Mouse (Mus musculus) midbrain, embryonic 14.5 days (tissue): ENCODE results near the gene Snx33. TPM values are rescaled to one million over a fixed set of nuclear protein-coding genes. Genes with fewer than 3 reads are reported as not detected.
"Not testable (repeated sequence)": the region's sequence is repeated elsewhere in the genome, so short reads cannot be mapped to it uniquely, and the experiment has no call there.

Experiments used
- ATAC-seq: fragments of 200-750 bp; cut with Nextera tagmentation; 2 replicates; pipeline ENCODE4 v1.8.0; 2017; ENCODE audit warnings: moderate number of reproducible peaks, moderate library complexity; ENCODE audit not compliant: low FRiP score, low TSS enrichment
- DNase-seq: peaks from one replicate; pipeline ENCODE4 v3.0.0-alpha.2; 2015
- H3K27ac ChIP-seq: fragments of 300-500 bp; sonication (generic); replicated peaks from 2 replicates; pipeline ENCODE4 v1.5.1; 2014; ENCODE audit warnings: mild to moderate bottlenecking, low read depth, low read length, moderate library complexity
- H3K27me3 ChIP-seq: fragments of 300-500 bp; sonication (generic); 2 replicates; pipeline ENCODE4 v1.6.1; 2014; ENCODE audit warnings: low read length, control low read depth, mixed read lengths; ENCODE audit not compliant: control insufficient read depth, insufficient read depth
- H3K36me3 ChIP-seq: fragments of 300-500 bp; sonication (generic); 2 replicates; pipeline ENCODE4 v1.6.1; 2014; ENCODE audit warnings: low read length, control low read depth; ENCODE audit not compliant: control insufficient read depth, insufficient read depth
- H3K4me1 ChIP-seq: fragments of 300-500 bp; sonication (generic); 2 replicates; pipeline ENCODE4 v1.6.1; 2014; ENCODE audit warnings: mild to moderate bottlenecking, antibody characterized with exemption, low read length, control low read depth; ENCODE audit not compliant: control insufficient read depth, insufficient read depth
- H3K4me2 ChIP-seq: fragments of 300-500 bp; sonication (generic); 2 replicates; pipeline ENCODE4 v1.6.1; 2014; ENCODE audit warnings: mild to moderate bottlenecking, low read length, moderate library complexity
- H3K4me3 ChIP-seq: fragments of 300-500 bp; sonication (generic); replicated peaks from 2 replicates; pipeline ENCODE4 v1.5.1; 2014; ENCODE audit warnings: low read depth, low read length
- H3K9ac ChIP-seq: fragments of 300-500 bp; sonication (generic); replicated peaks from 2 replicates; pipeline ENCODE4 v1.6.1; 2014; ENCODE audit warnings: mild to moderate bottlenecking, low read length, moderate library complexity
- H3K9me3 ChIP-seq: fragments of 300-500 bp; sonication (generic); 2 replicates; pipeline ENCODE4 v1.6.1; 2016; ENCODE audit warnings: low read length, control low read depth, mixed read lengths; ENCODE audit not compliant: control insufficient read depth
- WGBS: fragments of 180-500 bp; shearing (Covaris S2); extraction: QIAGEN DNeasy Blood & Tissue Kit; methylation state at CpG from one replicate; pipeline ENCODE4 v1.1.7; 2014; 5-methylcytosine and 5-hydroxymethylcytosine counted together
- polyA plus RNA-seq: library from polyadenylated mRNA; unstranded; fragments of >200 nt; fragmentation: Nextera tagmentation; extraction: Ambion mirVana; gene quantifications from 2 replicates; pipeline ENCODE4 v1.2.1, GENCODE M21; 2014

Gene Snx33
- polyA plus RNA-seq, 1 experiment from 2014 or later = 2.5 TPM

GRCm38 (mm10) chr9:56950414-56951400, 22.5 kb upstream of the Snx33 start, which contains the start of gene Snupn:
Gene Snupn (plus strand): TSS chr9:56950878.
- no peaks in the 10 kb centered on the region for H3K9me3 ChIP-seq
- H3K36me3 ChIP-seq = no peaks in the 10 kb centered on the region
- H3K27me3 ChIP-seq = no peaks in the 10 kb centered on the region
- H3K27ac ChIP-seq = peak within 1 kb of the TSS; percentile 88
- peak within 1 kb of the TSS; percentile 86 for H3K4me2 ChIP-seq
- DNase-seq (peak; percentile 99), ATAC-seq (peak; percentile 100)
- H3K9ac ChIP-seq = peak within 1 kb of the TSS; percentile 74
- peak within 1 kb of the TSS; percentile 64 for H3K4me3 ChIP-seq
- H3K4me1 ChIP-seq = peaks cover 12% of the 10 kb centered on the region; the same call in 1 of the 2 replicates
- under 1% methylated on average over 50 of the region's 50 CpGs for WGBS

- no peaks in the 10 kb centered on the region for H3K36me3 ChIP-seq
- whole genome bisulfite sequencing = 33% methylated on average over 13 of the region's 13 CpGs
- ATAC-seq (no peak), DNase-seq (peak; percentile 30)
- no peaks in the 10 kb centered on the region for H3K9me3 ChIP-seq
- no peak overlapping the region for H3K27ac ChIP-seq
- peak overlapping the region; percentile 36; the same call in 1 of the 2 replicates for H3K9ac ChIP-seq
- peaks cover 12% of the 10 kb centered on the region; the same call in 1 of the 2 replicates for H3K4me1 ChIP-seq
- peak overlapping the region; percentile 56 for H3K4me2 ChIP-seq
- no peaks in the 10 kb centered on the region for H3K27me3 ChIP-seq
- H3K4me3 ChIP-seq = peak overlapping the region; percentile 64
Observed at GRCm38 (mm10) chr9:56949767-56950166, 21.6 kb upstream of the Snx33 start.

GRCm38 (mm10) chr9:56948699-56949098, 20.5 kb upstream of the Snx33 start:
- not testable (repeated sequence) for H3K4me2 ChIP-seq, H3K9ac ChIP-seq, ATAC-seq, H3K9me3 ChIP-seq, H3K4me3 ChIP-seq, H3K27ac ChIP-seq, H3K27me3 ChIP-seq, DNase-seq, H3K36me3 ChIP-seq
- peaks cover 12% of the 10 kb centered on the region; the same call in 1 of the 2 replicates for H3K4me1 ChIP-seq
- 87% methylated on average over 5 of the region's 5 CpGs for WGBS

- peak; percentile 75 for DNase-seq
- peaks cover 12% of the 10 kb centered on the region; the same call in 1 of the 2 replicates for H3K4me1 ChIP-seq
- H3K36me3 ChIP-seq, H3K27me3 ChIP-seq, H3K9me3 ChIP-seq, H3K4me3 ChIP-seq, ATAC-seq, H3K9ac ChIP-seq, H3K27ac ChIP-seq, H3K4me2 ChIP-seq: not testable (repeated sequence)
- 28% methylated on average over 3 of the region's 3 CpGs for WGBS
Observed at GRCm38 (mm10) chr9:56947481-56947880, 19.3 kb upstream of the Snx33 start.

- Histone ChIP-seq H3K27me3 (no peaks in the 10 kb centered on the region), H3K4me2 (peak overlapping the region; percentile 84), H3K4me1 (peaks cover 15% of the 10 kb centered on the region), H3K9ac (peak overlapping the region; percentile 70), H3K4me3 (peak overlapping the region; percentile 78), H3K9me3 (no peaks in the 10 kb centered on the region), H3K36me3 (no peaks in the 10 kb centered on the region), H3K27ac (no peak overlapping the region; the same call in 1 of the 2 replicates)
- ATAC-seq = no peak
- DNase-seq = peak; percentile 9
- WGBS = 6% methylated on average over 7 of the region's 7 CpGs
Observed at GRCm38 (mm10) chr9:56938374-56938773, 10.2 kb upstream of the Snx33 start.

- H3K36me3 ChIP-seq = no peaks in the 10 kb centered on the region
- peak within 1 kb of the TSS; percentile 78 for H3K4me3 ChIP-seq
- peak within 1 kb of the TSS; percentile 70 for H3K9ac ChIP-seq
- WGBS = under 1% methylated on average over 73 of the region's 73 CpGs
- DNase-seq (peak; percentile 98), ATAC-seq (peak; percentile 94)
- H3K9me3 ChIP-seq = no peaks in the 10 kb centered on the region
- peak within 1 kb of the TSS; percentile 79 for H3K27ac ChIP-seq
- H3K4me1 ChIP-seq = peaks cover 15% of the 10 kb centered on the region
- H3K27me3 ChIP-seq = no peaks in the 10 kb centered on the region
- peak within 1 kb of the TSS; percentile 84 for H3K4me2 ChIP-seq
Observed at GRCm38 (mm10) chr9:56937223-56938160, 9.3 kb upstream of the Snx33 start, which contains the start of gene Imp3. Gene Imp3 (plus strand): TSS chr9:56937475.

GRCm38 (mm10) chr9:56936861-56937222, 8.7 kb upstream of the Snx33 start:
- Histone ChIP-seq H3K4me3 (peak overlapping the region; percentile 78), H3K9ac (0 out of 2 replicates have a peak overlapping the region, but pooled peaks have one; percentile 14), H3K27ac (no peak overlapping the region), H3K9me3 (no peaks in the 10 kb centered on the region), H3K4me2 (peak overlapping the region; percentile 84), H3K4me1 (peaks cover 15% of the 10 kb centered on the region), H3K27me3 (no peaks in the 10 kb centered on the region), H3K36me3 (no peaks in the 10 kb centered on the region)
- WGBS = 22% methylated on average over 6 of the region's 6 CpGs
- DNase-seq = no peak
- ATAC-seq = 0 out of 2 replicates have a peak, but pooled peaks have one; percentile 19

GRCm38 (mm10) chr9:56930556-56930955, 2.4 kb upstream of the Snx33 start:
- Histone ChIP-seq H3K27ac (no peak overlapping the region), H3K9ac (no peak overlapping the region), H3K36me3 (no peaks in the 10 kb centered on the region), H3K4me1 (peaks cover 10% of the 10 kb centered on the region; the same call in 1 of the 2 replicates), H3K27me3 (no peaks in the 10 kb centered on the region; the same call in 1 of the 2 replicates), H3K4me2 (no peak overlapping the region), H3K4me3 (no peak overlapping the region), H3K9me3 (no peaks in the 10 kb centered on the region)
- DNase-seq (no peak), ATAC-seq (no peak)
- 82% methylated on average over 1 of the region's 1 CpGs for WGBS
